Mouse (Mus musculus) embryonic facial prominence, embryonic 13.5 days (tissue): ENCODE measurements around the gene Wdr5b. TPM values are rescaled to one million over a fixed set of nuclear protein-coding genes. Genes with fewer than 3 reads are reported as not detected.
A peak's percentile ranks its signal among the peaks of the same experiment; 100 is the strongest.
"Not testable (repeated sequence)": the region's sequence is repeated elsewhere in the genome, so short reads cannot be mapped to it uniquely, and the experiment has no call there.

ENCODE experiments used
- ATAC-seq: fragments of 200-750 bp; cut with Nextera tagmentation; 2 replicates; pipeline ENCODE4 v1.8.0; 2017; ENCODE audit warnings: low read depth; ENCODE audit not compliant: insufficient number of reproducible peaks, insufficient read depth, low FRiP score, low TSS enrichment
- H3K27ac ChIP-seq: fragments of 300-500 bp; sonication (generic); 2 replicates; pipeline ENCODE4 v1.5.1; 2015; ENCODE audit warnings: moderate library complexity, mild to moderate bottlenecking, inconsistent platforms
- H3K27me3 ChIP-seq: fragments of 300-500 bp; sonication (generic); 2 replicates; pipeline ENCODE4 v1.6.1; 2015; ENCODE audit warnings: mild to moderate bottlenecking, inconsistent platforms
- H3K36me3 ChIP-seq: fragments of 300-500 bp; sonication (generic); 2 replicates; pipeline ENCODE4 v1.6.1; 2015; ENCODE audit warnings: mild to moderate bottlenecking, inconsistent platforms
- H3K4me1 ChIP-seq: fragments of 300-500 bp; sonication (generic); 2 replicates; pipeline ENCODE4 v1.6.1; 2015; ENCODE audit warnings: inconsistent platforms
- H3K4me2 ChIP-seq: fragments of 300-500 bp; sonication (generic); 2 replicates; pipeline ENCODE4 v1.6.1; 2015; ENCODE audit warnings: moderate library complexity, mild to moderate bottlenecking, inconsistent platforms
- H3K4me3 ChIP-seq: fragments of 300-500 bp; sonication (generic); 2 replicates; pipeline ENCODE4 v1.5.1; 2015; ENCODE audit warnings: mild to moderate bottlenecking, inconsistent platforms
- H3K9ac ChIP-seq: fragments of 300-500 bp; sonication (generic); 2 replicates; pipeline ENCODE4 v1.6.1; 2015; ENCODE audit warnings: mild to moderate bottlenecking, inconsistent platforms
- H3K9me3 ChIP-seq: fragments of 300-500 bp; sonication (generic); 2 replicates; pipeline ENCODE4 v1.6.1; 2016; ENCODE audit warnings: inconsistent platforms
- WGBS: fragments of 180-500 bp; shearing (Covaris S2); methylation state at CpG from one replicate; pipeline ENCODE4 v1.1.7; 2015; ENCODE audit warnings: mixed read lengths; 5-methylcytosine and 5-hydroxymethylcytosine counted together
- polyA plus RNA-seq: library from polyadenylated mRNA; unstranded; fragments of >200 nt; fragmentation: Nextera tagmentation; extraction: Ambion mirVana; gene quantifications from 2 replicates; pipeline ENCODE4 v1.2.1, GENCODE M21; 2015

Gene Wdr5b
- 14.0 and 14.9 TPM in 2 replicates for polyA plus RNA-seq

DNA sequence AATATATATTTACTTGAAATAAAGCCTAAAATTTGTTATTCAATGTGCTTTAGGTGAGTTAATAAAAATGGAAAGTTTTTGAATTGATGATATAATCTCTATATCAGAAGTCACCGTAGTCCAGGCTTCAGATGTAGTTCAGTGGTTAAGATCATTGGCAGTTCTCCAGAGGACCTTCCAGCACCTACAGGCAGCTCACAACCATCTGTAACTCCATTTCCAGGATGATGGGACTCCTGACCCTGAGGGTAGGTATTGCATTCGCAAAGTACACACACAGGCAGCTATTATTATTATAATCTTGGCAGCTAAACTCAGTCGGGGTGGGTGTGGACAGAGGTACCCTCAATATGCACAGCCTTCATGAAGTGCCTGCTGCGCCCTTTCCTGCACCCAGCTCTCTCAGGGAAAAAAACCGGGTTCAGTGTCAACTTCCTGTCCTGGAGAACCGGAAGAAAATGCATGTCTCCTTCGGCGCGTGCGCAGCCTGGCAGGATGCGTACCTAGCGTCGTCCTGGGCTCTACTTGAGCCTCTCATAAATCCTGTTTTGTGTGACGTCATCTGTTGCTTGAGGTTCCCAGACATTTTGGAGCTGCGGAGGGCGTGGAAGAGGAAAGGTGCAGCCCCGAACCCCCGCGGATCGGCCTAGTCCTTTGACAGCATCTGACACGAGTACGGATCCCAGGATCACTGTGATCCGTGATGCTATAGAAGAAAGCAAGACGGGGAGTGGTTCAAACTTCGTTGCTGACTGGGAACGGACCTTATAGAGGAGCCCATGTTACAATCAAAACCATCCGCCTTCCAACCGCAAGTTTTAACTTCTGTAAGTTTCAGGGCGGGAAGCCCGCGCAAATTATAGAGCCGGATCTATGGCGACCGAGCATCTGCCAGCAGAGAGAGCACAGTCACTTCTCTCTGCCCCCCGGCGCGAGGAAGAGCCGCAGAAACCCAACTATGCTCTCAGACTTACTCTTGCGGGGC is at the start of gene Wdr5b:
TSS of gene Wdr5b (plus strand) at position 551 of the 985 bp plus-strand sequence.
- no peaks in the 10 kb centered on the region for H3K9me3 ChIP-seq
- H3K27me3 ChIP-seq = no peaks in the 10 kb centered on the region
- WGBS = 2% methylated on average over 39 of the region's 39 CpGs
- H3K9ac ChIP-seq = peak within 1 kb of the TSS; percentile 78
- H3K27ac ChIP-seq = peak within 1 kb of the TSS; percentile 92
- peaks cover 39% of the 10 kb centered on the region for H3K36me3 ChIP-seq
- peak within 1 kb of the TSS; percentile 67 for H3K4me2 ChIP-seq
- peaks cover 17% of the 10 kb centered on the region for H3K4me1 ChIP-seq
- ATAC-seq = peak; percentile 94
- H3K4me3 ChIP-seq = peak within 1 kb of the TSS; percentile 62

DNA sequence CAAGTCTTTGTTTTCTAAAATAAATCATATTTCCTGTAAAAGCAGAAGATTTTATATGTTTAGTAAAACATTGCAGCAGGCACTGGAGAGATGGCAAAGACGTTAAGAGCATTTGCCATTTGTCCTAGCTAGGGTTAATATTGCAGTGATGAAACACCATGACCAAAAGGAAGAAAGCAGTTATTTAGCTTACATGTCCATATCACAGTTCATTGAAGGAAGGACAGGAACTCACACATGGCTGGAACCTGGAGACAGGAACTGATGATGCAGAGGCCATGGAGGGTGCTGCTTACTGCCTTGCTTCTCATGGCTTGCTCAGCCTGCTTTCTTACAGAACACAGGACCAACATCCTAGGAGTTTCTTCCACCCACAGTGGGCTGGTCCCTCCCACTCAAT is 48.6 kb upstream of the Wdr5b start:
- no peak for ATAC-seq
- H3K4me3 ChIP-seq = no peak overlapping the region
- no peak overlapping the region for H3K4me2 ChIP-seq
- H3K27me3 ChIP-seq = no peaks in the 10 kb centered on the region
- no peak overlapping the region for H3K27ac ChIP-seq
- H3K36me3 ChIP-seq = peaks cover 4% of the 10 kb centered on the region; the same call in 1 of the 2 replicates
- peaks cover 3% of the 10 kb centered on the region for H3K4me1 ChIP-seq
- H3K9me3 ChIP-seq = no peaks in the 10 kb centered on the region
- WGBS = 67% methylated on average over 1 of the region's 1 CpGs
- H3K9ac ChIP-seq = no peak overlapping the region

DNA sequence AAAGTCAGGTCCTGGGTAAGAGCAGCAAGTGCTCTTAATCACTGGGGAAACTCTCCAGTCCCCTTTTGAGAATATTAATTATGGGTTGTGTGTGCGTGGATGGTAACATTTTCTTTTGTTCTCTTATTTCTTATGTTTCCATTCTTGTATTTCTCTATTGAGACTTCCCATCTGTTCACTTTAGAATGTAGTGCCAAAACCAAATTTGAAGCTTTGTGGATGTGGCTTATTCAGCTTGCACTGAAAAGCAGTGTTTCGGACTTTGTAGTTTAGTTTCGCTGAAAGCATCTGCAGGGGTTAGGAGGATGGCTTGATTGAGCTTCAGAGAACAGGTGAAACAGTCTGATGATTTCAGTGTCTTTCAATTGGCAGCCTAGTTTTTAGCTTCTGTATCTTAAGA is 47.7 kb upstream of the Wdr5b start:
- no peak for ATAC-seq
- H3K4me1 ChIP-seq = peaks cover 3% of the 10 kb centered on the region
- 82% methylated on average over 3 of the region's 3 CpGs for WGBS
- no peak overlapping the region for H3K4me2 ChIP-seq
- peaks cover 4% of the 10 kb centered on the region; the same call in 1 of the 2 replicates for H3K36me3 ChIP-seq
- H3K27me3 ChIP-seq = no peaks in the 10 kb centered on the region
- no peaks in the 10 kb centered on the region for H3K9me3 ChIP-seq
- no peak overlapping the region for H3K4me3 ChIP-seq
- no peak overlapping the region for H3K9ac ChIP-seq
- no peak overlapping the region for H3K27ac ChIP-seq

DNA sequence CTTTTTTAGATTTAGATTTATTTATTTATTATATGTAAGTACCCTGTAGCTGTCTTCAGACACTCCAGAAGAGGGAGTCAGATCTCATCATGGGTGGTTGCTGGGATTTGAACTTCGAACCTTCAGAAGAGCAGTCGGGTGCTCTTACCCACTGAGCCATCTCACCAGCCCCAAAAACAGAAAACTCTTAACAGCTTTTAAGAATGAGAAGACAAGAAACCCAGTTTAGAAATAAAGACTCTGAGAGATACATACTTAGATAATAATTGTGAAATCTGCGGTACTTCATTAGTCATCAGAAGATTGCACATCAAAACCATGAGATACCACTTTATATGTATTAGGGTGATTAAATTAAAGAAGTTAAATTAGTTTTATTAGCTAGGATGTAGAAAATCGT is 42.1 kb upstream of the Wdr5b start:
- H3K27ac ChIP-seq, H3K9ac ChIP-seq, H3K9me3 ChIP-seq, H3K27me3 ChIP-seq, H3K4me3 ChIP-seq, H3K4me1 ChIP-seq, ATAC-seq, H3K4me2 ChIP-seq: not testable (repeated sequence)
- 94% methylated on average over 4 of the region's 4 CpGs for WGBS
- peaks cover 17% of the 10 kb centered on the region; the same call in 1 of the 2 replicates for H3K36me3 ChIP-seq

DNA sequence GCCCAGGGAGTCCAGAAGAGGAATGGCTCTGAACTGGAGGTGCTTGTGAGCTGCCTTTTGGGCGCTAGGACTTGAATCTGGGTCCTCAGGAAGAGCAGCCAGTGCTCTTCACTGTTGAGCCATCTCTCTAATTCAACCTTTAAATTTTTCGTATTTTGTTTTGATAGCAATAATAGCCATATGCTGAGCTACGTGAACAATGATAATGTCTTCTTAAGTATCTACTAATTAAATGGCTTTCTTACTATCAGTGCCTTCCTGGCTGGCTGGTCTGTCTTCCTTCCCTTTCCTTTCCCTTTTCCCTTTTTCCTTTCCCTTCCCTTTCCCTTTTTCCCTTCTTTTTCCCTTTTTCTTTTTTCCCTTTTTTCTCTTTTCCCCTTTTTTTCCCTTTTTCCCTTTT is 32.6 kb upstream of the Wdr5b start:
- Histone ChIP-seq H3K4me2 (no peak overlapping the region), H3K4me3 (no peak overlapping the region), H3K27ac (no peak overlapping the region), H3K36me3 (peaks cover 24% of the 10 kb centered on the region), H3K4me1 (no peaks in the 10 kb centered on the region), H3K9ac (no peak overlapping the region), H3K9me3 (no peaks in the 10 kb centered on the region), H3K27me3 (no peaks in the 10 kb centered on the region)
- 86% methylated on average over 3 of the region's 3 CpGs for WGBS
- no peak for ATAC-seq

DNA sequence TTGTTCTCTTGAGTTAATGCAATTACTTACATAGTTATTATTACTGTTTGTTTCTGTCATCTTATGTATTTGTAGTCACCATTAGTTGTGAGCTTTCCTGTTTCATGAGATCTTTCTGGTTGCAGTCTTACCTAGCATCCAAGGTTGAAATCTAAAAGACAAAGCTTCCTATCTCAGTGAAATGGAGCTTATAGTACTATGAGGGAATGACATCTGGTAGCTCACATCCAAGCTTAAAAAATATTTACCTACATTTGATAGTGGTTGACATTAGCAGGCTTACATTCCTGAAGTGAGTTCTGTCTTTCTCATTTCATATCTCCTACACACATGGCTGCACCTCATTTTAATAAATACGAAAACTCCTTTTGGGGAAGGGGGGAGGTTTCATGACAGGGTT is 24.7 kb upstream of the Wdr5b start:
- Histone ChIP-seq H3K9me3 (no peaks in the 10 kb centered on the region), H3K4me3 (no peak overlapping the region), H3K4me2 (no peak overlapping the region), H3K9ac (no peak overlapping the region), H3K36me3 (peaks cover 36% of the 10 kb centered on the region), H3K27me3 (no peaks in the 10 kb centered on the region), H3K4me1 (no peaks in the 10 kb centered on the region), H3K27ac (no peak overlapping the region)
- 97% methylated on average over 1 of the region's 1 CpGs for WGBS
- ATAC-seq = no peak

DNA sequence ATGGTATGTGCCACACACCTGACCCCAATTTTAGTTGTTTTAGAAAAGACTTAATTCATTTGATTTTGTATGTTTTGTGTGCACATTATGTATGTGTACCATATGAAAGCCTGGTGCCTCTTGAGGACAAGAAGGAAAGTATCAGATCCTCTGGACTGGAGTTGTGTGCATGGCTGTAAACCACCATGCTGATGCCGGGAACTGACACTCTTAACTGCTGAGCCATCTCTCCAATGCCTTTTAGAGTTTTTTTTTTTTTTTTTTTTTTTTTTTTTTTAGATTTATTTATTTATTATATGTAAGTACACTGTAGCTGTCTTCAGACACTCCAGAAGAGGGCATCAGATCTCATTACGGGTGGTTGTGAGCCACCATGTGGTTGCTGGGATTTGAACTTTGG is 12.9 kb upstream of the Wdr5b start:
- H3K4me2 ChIP-seq, ATAC-seq, H3K27me3 ChIP-seq, H3K9ac ChIP-seq, H3K4me1 ChIP-seq, H3K4me3 ChIP-seq, H3K27ac ChIP-seq, H3K9me3 ChIP-seq: not testable (repeated sequence)
- H3K36me3 ChIP-seq = peaks cover 47% of the 10 kb centered on the region
- WGBS = 90% methylated on average over 1 of the region's 2 CpGs

DNA sequence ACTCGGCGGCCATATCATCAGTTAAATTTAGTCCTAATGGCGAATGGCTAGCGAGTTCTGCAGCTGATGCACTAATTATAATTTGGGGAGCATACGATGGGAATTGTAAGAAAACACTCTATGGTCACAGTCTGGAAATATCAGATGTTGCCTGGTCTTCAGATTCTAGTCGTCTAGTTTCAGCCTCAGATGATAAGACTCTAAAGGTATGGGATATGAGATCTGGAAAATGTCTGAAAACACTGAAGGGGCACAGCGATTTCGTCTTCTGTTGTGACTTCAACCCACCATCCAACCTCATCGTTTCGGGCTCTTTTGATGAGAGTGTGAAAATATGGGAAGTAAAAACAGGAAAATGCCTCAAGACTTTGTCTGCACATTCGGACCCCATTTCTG is 633 bp downstream of the Wdr5b start:
- peaks cover 44% of the 10 kb centered on the region for H3K36me3 ChIP-seq
- WGBS = 28% methylated on average over 11 of the region's 11 CpGs

DNA sequence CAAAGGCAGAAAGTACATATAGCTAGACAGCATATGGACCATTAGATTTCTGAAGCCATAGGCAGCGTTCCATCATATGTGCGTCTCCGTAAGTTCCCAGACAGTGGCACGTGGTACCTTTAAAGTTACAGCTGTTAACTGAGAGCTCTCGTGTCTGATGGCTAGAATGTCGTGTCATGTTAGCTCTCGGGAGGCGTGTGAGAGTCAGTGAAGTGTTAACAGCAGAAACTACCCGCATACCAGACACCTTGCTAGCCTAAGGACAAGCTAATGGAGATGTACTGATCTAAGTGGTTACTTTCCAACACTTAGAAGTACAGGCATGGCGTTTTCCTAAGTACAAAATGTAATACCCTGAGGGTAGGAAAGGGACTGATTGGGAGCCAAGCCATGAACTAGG is 2.1 kb downstream of the Wdr5b start:
- no peak overlapping the region for H3K9ac ChIP-seq
- no peak overlapping the region for H3K4me2 ChIP-seq
- 82% methylated on average over 10 of the region's 10 CpGs for WGBS
- H3K36me3 ChIP-seq = peaks cover 56% of the 10 kb centered on the region
- H3K27ac ChIP-seq = no peak overlapping the region
- peaks cover 17% of the 10 kb centered on the region for H3K4me1 ChIP-seq
- no peaks in the 10 kb centered on the region for H3K9me3 ChIP-seq
- no peaks in the 10 kb centered on the region for H3K27me3 ChIP-seq
- no peak for ATAC-seq
- H3K4me3 ChIP-seq = no peak overlapping the region

More for the DNA sequence above, 633 bp downstream of the Wdr5b start:
- peaks cover 17% of the 10 kb centered on the region for H3K4me1 ChIP-seq
- H3K27me3 ChIP-seq = no peaks in the 10 kb centered on the region
- ATAC-seq = no peak
- H3K27ac ChIP-seq = peak overlapping the region; percentile 92
- H3K9me3 ChIP-seq = no peaks in the 10 kb centered on the region
- peak overlapping the region; percentile 62 for H3K4me3 ChIP-seq
- peak overlapping the region; percentile 78 for H3K9ac ChIP-seq
- H3K4me2 ChIP-seq = peak overlapping the region; percentile 67

DNA sequence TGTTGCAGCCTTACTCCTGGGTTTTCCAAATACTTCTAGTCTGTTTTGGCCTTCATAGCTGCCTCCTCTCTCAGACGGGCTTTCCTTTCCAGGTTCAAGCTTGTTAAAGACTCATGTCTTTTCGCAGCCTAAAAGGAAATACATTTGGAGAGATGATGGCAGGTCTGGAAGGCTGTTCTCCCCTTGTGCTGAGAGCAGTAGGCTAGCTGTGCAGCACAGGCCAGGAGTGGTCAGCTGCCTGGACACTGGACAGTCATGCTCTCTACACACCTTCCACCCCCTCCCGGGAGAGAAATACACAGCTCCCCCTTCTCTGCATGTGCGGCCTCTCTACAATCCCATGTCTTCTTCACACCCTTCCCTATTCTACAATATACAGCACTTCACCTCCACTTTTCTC is 3.0 kb downstream of the Wdr5b start:
- Histone ChIP-seq H3K36me3 (peaks cover 65% of the 10 kb centered on the region), H3K4me2 (no peak overlapping the region), H3K4me1 (peaks cover 17% of the 10 kb centered on the region), H3K9me3 (no peaks in the 10 kb centered on the region), H3K27me3 (no peaks in the 10 kb centered on the region), H3K27ac (no peak overlapping the region), H3K9ac (no peak overlapping the region), H3K4me3 (no peak overlapping the region)
- WGBS = 91% methylated on average over 4 of the region's 4 CpGs
- ATAC-seq = no peak

DNA sequence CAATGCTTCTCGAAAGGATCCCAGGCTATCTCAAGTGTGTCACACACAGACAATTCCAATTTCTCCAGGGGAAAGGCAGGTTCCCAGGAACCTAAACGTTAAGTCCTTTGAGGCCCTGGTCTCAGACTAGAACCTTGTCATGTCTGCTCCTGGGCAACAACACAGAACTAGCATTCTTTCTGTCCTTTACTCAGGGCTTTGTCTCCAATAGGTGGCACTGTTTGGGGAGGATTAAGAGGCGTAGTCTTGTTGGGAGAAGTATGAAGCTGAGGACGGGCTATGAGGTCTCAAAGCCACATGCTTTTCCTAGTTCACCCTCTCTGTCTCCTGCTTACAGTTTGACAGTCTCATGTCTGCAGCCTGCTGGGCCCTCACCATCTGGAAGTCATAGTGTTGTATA is 6.5 kb downstream of the Wdr5b start:
- Histone ChIP-seq H3K36me3 (peaks cover 98% of the 10 kb centered on the region), H3K9me3 (no peaks in the 10 kb centered on the region), H3K27me3 (no peaks in the 10 kb centered on the region), H3K4me3 (no peak overlapping the region), H3K4me1 (peaks cover 8% of the 10 kb centered on the region), H3K9ac (no peak overlapping the region), H3K4me2 (no peak overlapping the region), H3K27ac (no peak overlapping the region)
- WGBS = 86% methylated on average over 4 of the region's 4 CpGs
- ATAC-seq = no peak

DNA sequence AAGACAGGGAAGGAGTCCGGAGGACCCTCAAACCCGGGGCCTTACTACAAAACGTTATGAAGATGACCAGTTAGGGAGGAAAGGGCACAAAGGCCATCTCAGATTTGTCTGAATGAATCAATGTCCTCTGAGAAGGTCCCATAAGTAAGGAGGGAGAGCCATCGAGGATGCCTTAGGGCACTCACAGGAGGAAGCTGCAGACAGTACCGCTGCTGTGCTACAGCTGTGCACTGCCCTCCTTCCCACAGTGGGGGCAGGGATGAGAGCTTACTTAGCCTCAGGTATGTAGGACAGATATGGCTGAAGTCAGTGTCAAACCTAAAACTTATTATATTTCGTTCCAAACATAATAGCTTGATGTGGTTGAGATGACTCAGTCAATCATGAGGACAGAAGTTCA is 10.5 kb downstream of the Wdr5b start:
- Histone ChIP-seq H3K9me3 (no peaks in the 10 kb centered on the region), H3K27ac (no peak overlapping the region), H3K27me3 (no peaks in the 10 kb centered on the region), H3K9ac (no peak overlapping the region), H3K4me3 (no peak overlapping the region), H3K36me3 (peaks cover 73% of the 10 kb centered on the region), H3K4me1 (no peaks in the 10 kb centered on the region), H3K4me2 (no peak overlapping the region)
- ATAC-seq = no peak
- WGBS = 72% methylated on average over 6 of the region's 6 CpGs
